Mouse (Mus musculus) erythroblast, embryonic 14.5 days (primary cell): ENCODE measurements around the gene Ryr2. TPM values are rescaled to one million over a fixed set of nuclear protein-coding genes. Genes with fewer than 3 reads are reported as not detected.

Experiments
- H3K27me3 ChIP-seq: 2 replicates; pipeline ENCODE4 v1.6.1; 2012; ENCODE audit warnings: inconsistent platforms; ENCODE audit not compliant: control insufficient read depth
- H3K36me3 ChIP-seq: 2 replicates; pipeline ENCODE4 v1.6.1; 2012; ENCODE audit warnings: mild to moderate bottlenecking, inconsistent platforms; ENCODE audit not compliant: control insufficient read depth
- H3K4me1 ChIP-seq: 2 replicates; pipeline ENCODE4 v1.6.1; 2012; ENCODE audit warnings: inconsistent platforms; ENCODE audit not compliant: control insufficient read depth
- H3K4me3 ChIP-seq: replicated peaks from 2 replicates; pipeline ENCODE3; 2012; ENCODE audit warnings: moderate library complexity, mild to moderate bottlenecking, inconsistent platforms
- H3K9me3 ChIP-seq: 2 replicates; pipeline ENCODE4 v1.6.1; 2012; ENCODE audit warnings: low read length, inconsistent platforms, mixed read lengths; ENCODE audit not compliant: control insufficient read depth
- GATA1 ChIP-seq: IDR thresholded peaks from 2 replicates; pipeline ENCODE4 v1.6.1; 2012; ENCODE audit warnings: low read length, inconsistent platforms, mixed read lengths
- TAL1 ChIP-seq: IDR thresholded peaks from 3 replicates; pipeline ENCODE4 v1.6.1; 2012; ENCODE audit warnings: low read length, inconsistent platforms, mixed read lengths
- polyA plus RNA-seq: library from polyadenylated mRNA; stranded (reverse); fragments of >175 nt; gene quantifications from 2 replicates; pipeline ENCODE4 v1.2.3, GENCODE M21; 2012

The Ryr2 gene
- polyA plus RNA-seq, 1 experiment = not detected

- H3K9me3 ChIP-seq = no peaks in the 10 kb centered on the region
- H3K4me1 ChIP-seq = no peaks in the 10 kb centered on the region
- TF ChIP-seq GATA1 (no peak), TAL1 (no peak)
- no peaks in the 10 kb centered on the region for H3K27me3 ChIP-seq
- no peak overlapping the region for H3K4me3 ChIP-seq
- no peaks in the 10 kb centered on the region for H3K36me3 ChIP-seq
These were observed 77.4 kb downstream of the Ryr2 start for GRCm38 (mm10) chr13:12029326-12029725.

GRCm38 (mm10) chr13:12018046-12018445 lies 88.7 kb downstream of the Ryr2 start:
- Histone ChIP-seq H3K27me3 (no peaks in the 10 kb centered on the region), H3K9me3 (no peaks in the 10 kb centered on the region), H3K4me3 (no peak overlapping the region), H3K36me3 (no peaks in the 10 kb centered on the region), H3K4me1 (no peaks in the 10 kb centered on the region)
- no peak for TF ChIP-seq GATA1

- H3K36me3 ChIP-seq = no peaks in the 10 kb centered on the region
- no peak for TF ChIP-seq TAL1
- no peak for TF ChIP-seq GATA1
- H3K4me1 ChIP-seq = no peaks in the 10 kb centered on the region
- H3K27me3 ChIP-seq = no peaks in the 10 kb centered on the region
- no peak overlapping the region for H3K4me3 ChIP-seq
- H3K9me3 ChIP-seq = peaks cover 4% of the 10 kb centered on the region
These were observed 92.8 kb downstream of the Ryr2 start for GRCm38 (mm10) chr13:12013986-12014385.

- no peaks in the 10 kb centered on the region for H3K27me3 ChIP-seq
- H3K4me1 ChIP-seq = no peaks in the 10 kb centered on the region
- H3K4me3 ChIP-seq = no peak overlapping the region
- H3K9me3 ChIP-seq = peaks cover 4% of the 10 kb centered on the region
- no peak for TF ChIP-seq GATA1
- TF ChIP-seq TAL1 = no peak
- no peaks in the 10 kb centered on the region for H3K36me3 ChIP-seq
These were observed 97.6 kb downstream of the Ryr2 start for GRCm38 (mm10) chr13:12008995-12009689.

GRCm38 (mm10) chr13:12007579-12007978 lies 99.2 kb downstream of the Ryr2 start:
- peaks cover 4% of the 10 kb centered on the region for H3K9me3 ChIP-seq
- no peak overlapping the region for H3K4me3 ChIP-seq
- H3K36me3 ChIP-seq = no peaks in the 10 kb centered on the region
- TF ChIP-seq GATA1 (no peak), TAL1 (no peak)
- no peaks in the 10 kb centered on the region for H3K27me3 ChIP-seq
- H3K4me1 ChIP-seq = no peaks in the 10 kb centered on the region

- Histone ChIP-seq H3K27me3 (no peaks in the 10 kb centered on the region), H3K4me1 (no peaks in the 10 kb centered on the region), H3K36me3 (no peaks in the 10 kb centered on the region), H3K9me3 (no peaks in the 10 kb centered on the region), H3K4me3 (no peak overlapping the region)
- TF ChIP-seq GATA1 = no peak
- TF ChIP-seq TAL1 = no peak
These were observed 104.9 kb downstream of the Ryr2 start for GRCm38 (mm10) chr13:12001891-12002294.

- H3K27me3 ChIP-seq = no peaks in the 10 kb centered on the region
- H3K9me3 ChIP-seq = no peaks in the 10 kb centered on the region
- H3K36me3 ChIP-seq = no peaks in the 10 kb centered on the region
- no peaks in the 10 kb centered on the region for H3K4me1 ChIP-seq
- TF ChIP-seq GATA1 (no peak), TAL1 (no peak)
- H3K4me3 ChIP-seq = no peak overlapping the region
These were observed 106.9 kb downstream of the Ryr2 start for GRCm38 (mm10) chr13:11999851-12000250.

- Histone ChIP-seq H3K9me3 (no peaks in the 10 kb centered on the region), H3K27me3 (no peaks in the 10 kb centered on the region), H3K4me3 (no peak overlapping the region), H3K36me3 (no peaks in the 10 kb centered on the region), H3K4me1 (no peaks in the 10 kb centered on the region)
- no peak for TF ChIP-seq GATA1
- no peak for TF ChIP-seq TAL1
These were observed 109.4 kb downstream of the Ryr2 start for GRCm38 (mm10) chr13:11997366-11997765.

GRCm38 (mm10) chr13:11987556-11987955 lies 119.2 kb downstream of the Ryr2 start:
- H3K4me1 ChIP-seq = no peaks in the 10 kb centered on the region
- no peak overlapping the region for H3K4me3 ChIP-seq
- no peaks in the 10 kb centered on the region for H3K27me3 ChIP-seq
- TF ChIP-seq TAL1 (no peak), GATA1 (no peak)
- no peaks in the 10 kb centered on the region for H3K9me3 ChIP-seq
- no peaks in the 10 kb centered on the region for H3K36me3 ChIP-seq

GRCm38 (mm10) chr13:11985056-11985455 lies 121.7 kb downstream of the Ryr2 start:
- no peak overlapping the region for H3K4me3 ChIP-seq
- no peaks in the 10 kb centered on the region for H3K27me3 ChIP-seq
- TF ChIP-seq TAL1 = no peak
- TF ChIP-seq GATA1 = no peak
- no peaks in the 10 kb centered on the region for H3K4me1 ChIP-seq
- H3K9me3 ChIP-seq = no peaks in the 10 kb centered on the region
- H3K36me3 ChIP-seq = no peaks in the 10 kb centered on the region
